Mouse (Mus musculus): ENCODE results near the gene Cox17. TPM values are rescaled to one million over a fixed set of nuclear protein-coding genes. Genes with fewer than 3 reads are reported as not detected.
A peak's percentile ranks its signal among the peaks of the same experiment; 100 is the strongest.

Cox17 gene
- polyA plus RNA-seq, 1 experiment from 2014 or later, result 337 TPM

DNA sequence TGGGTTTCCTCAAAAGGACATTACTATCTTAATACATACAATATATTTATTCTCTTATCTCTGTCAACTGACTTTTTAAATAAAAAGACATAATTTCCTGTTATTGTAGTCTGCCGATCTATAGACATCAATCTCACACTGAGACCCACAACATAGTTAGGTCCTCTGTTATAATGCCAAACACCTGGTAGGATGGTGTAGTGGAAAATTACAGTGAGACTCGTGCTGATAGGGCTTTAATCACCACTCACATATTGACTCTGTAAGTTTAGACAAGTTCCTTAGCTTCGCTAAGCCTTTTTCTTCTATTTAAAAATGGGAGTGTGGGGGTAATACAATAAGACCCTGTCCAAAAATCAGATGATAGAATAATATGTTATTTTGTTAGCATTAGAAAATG lies 13.1 kb downstream of the Cox17 start:
- Histone ChIP-seq H3K4me2 (ENCODE audit: low read length) (no peak overlapping the region), H3K4me1 (ENCODE audit: control insufficient read depth in 2 of 2, insufficient read depth in 2 of 2, low read length in 2 of 2) (peaks cover 23 to 39% of the 10 kb centered on the region in 2 experiments), H3K9me3 (ENCODE audit: control insufficient read depth, low read length) (no peaks in the 10 kb centered on the region), H3K4me3 (ENCODE audit: control insufficient read depth in 1 of 2, insufficient read depth in 1 of 2, low read depth in 1 of 2, low read length in 2 of 2) (no peak overlapping the region), H3K27ac (replicated peaks in 1 of 2; ENCODE audit: control insufficient read depth in 1 of 2, insufficient read depth in 1 of 2, low read depth in 2 of 2, low read length in 2 of 2) (no peak overlapping the region; a peak in 1 of 4 replicates), H3K9ac (ENCODE audit: low read length) (no peak overlapping the region), H3K27me3 (ENCODE audit: control insufficient read depth, insufficient read depth, low read length) (no peaks in the 10 kb centered on the region), H3K36me3 (ENCODE audit: control insufficient read depth, insufficient read depth, low read length) (peaks cover 8% of the 10 kb centered on the region)
- WGBS, result 49% methylated on average over 3 of the region's 3 CpGs
- ATAC-seq (ENCODE audit: insufficient number of reproducible peaks, insufficient read depth, low FRiP score, low read depth), result no peak

GRCm38 (mm10) chr16:38360317-38360716 lies 13.5 kb downstream of the Cox17 start:
- Histone ChIP-seq H3K4me1 (ENCODE audit: control insufficient read depth in 2 of 2, insufficient read depth in 2 of 2, low read length in 2 of 2) (peaks cover 23 to 39% of the 10 kb centered on the region in 2 experiments), H3K9ac (ENCODE audit: low read length) (no peak overlapping the region), H3K27ac (replicated peaks in 1 of 2; ENCODE audit: control insufficient read depth in 1 of 2, insufficient read depth in 1 of 2, low read depth in 2 of 2, low read length in 2 of 2) (peak overlapping the region; percentile 12 to 99; a peak in 3 of 4 replicates), H3K4me3 (ENCODE audit: control insufficient read depth in 1 of 2, insufficient read depth in 1 of 2, low read depth in 1 of 2, low read length in 2 of 2) (no peak overlapping the region), H3K36me3 (ENCODE audit: control insufficient read depth, insufficient read depth, low read length) (peaks cover 12% of the 10 kb centered on the region), H3K4me2 (ENCODE audit: low read length) (no peak overlapping the region), H3K9me3 (ENCODE audit: control insufficient read depth, low read length) (no peaks in the 10 kb centered on the region), H3K27me3 (ENCODE audit: control insufficient read depth, insufficient read depth, low read length) (no peaks in the 10 kb centered on the region)
- WGBS, result 15% methylated on average over 2 of the region's 2 CpGs
- ATAC-seq (ENCODE audit: insufficient number of reproducible peaks, insufficient read depth, low FRiP score, low read depth), result no peak

DNA sequence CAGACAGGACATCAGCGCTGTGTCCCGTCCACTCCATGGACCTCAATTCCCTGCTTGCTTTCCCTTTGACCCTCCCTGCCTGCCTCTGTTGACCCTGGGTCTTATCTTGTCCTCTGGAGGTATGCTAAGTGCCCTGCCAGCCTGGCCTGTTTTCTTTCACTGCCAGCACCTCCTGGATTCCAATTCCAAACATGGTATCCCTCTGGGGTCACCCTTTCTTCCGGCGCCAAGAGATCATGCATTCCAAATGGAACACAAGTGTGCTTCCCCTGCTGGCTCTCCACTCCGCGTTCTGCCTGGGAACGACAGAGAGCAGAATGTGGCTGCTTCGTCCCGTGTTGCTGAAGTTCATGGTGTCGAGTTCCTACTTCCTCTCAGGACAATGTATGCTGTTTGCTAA lies 15.1 kb downstream of the Cox17 start, which contains the start of gene Popdc2:
Popdc2 (plus strand) TSS at position 277 of the 400 bp plus-strand sequence.
- 5% methylated on average over 10 of the region's 10 CpGs for WGBS
- Histone ChIP-seq H3K36me3 (ENCODE audit: control insufficient read depth, insufficient read depth, low read length) (peaks cover 15% of the 10 kb centered on the region), H3K9ac (ENCODE audit: low read length) (peak within 1 kb of the TSS; percentile 98), H3K9me3 (ENCODE audit: control insufficient read depth, low read length) (no peaks in the 10 kb centered on the region), H3K4me3 (ENCODE audit: control insufficient read depth in 1 of 2, insufficient read depth in 1 of 2, low read depth in 1 of 2, low read length in 2 of 2) (peak within 1 kb of the TSS; percentile 73 to 93), H3K27ac (replicated peaks in 1 of 2; ENCODE audit: control insufficient read depth in 1 of 2, insufficient read depth in 1 of 2, low read depth in 2 of 2, low read length in 2 of 2) (peak within 1 kb of the TSS; percentile 99 to 100), H3K27me3 (ENCODE audit: control insufficient read depth, insufficient read depth, low read length) (no peaks in the 10 kb centered on the region), H3K4me2 (ENCODE audit: low read length) (peak within 1 kb of the TSS; percentile 80), H3K4me1 (ENCODE audit: control insufficient read depth in 2 of 2, insufficient read depth in 2 of 2, low read length in 2 of 2) (peaks cover 21 to 39% of the 10 kb centered on the region in 2 experiments)
- ATAC-seq (ENCODE audit: insufficient number of reproducible peaks, insufficient read depth, low FRiP score, low read depth), result peak; percentile 85

DNA sequence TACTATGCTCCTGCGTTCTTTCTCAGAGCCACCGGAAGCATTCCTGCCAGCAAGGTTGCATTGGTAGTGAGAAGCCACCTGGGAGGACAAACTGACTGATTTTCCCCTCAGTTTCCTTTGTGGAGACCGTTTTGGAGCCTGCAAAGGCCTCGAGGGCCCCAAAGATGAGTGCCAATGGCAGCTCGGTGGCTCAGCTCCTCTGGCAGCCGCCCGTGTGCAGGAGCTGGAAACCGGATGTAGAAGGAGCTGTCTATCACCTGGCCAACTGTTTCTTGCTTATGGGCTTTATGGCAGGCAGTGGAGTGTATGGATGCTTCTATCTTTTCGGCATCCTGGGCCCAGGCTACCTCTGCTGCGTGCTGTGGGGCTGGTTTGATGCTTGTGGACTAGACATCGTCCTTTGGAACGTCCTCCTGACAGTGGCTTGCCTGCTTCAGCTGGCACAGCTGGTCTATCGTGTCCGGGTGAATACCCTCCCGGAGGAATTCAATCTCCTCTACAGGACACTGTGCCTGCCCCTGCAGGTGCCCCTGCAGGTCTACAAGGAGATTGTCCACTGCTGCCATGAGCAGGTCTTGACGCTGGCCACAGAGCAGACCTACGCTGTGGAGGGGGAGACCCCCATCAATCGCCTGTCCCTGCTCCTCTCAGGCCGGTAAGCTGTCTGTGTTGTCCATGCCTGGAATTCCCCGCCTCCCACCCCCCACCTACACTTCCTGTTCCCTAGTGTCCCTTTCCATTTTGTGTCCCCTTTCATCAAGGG lies 15.9 kb downstream of the Cox17 start:
- Histone ChIP-seq H3K27ac (replicated peaks in 1 of 2; ENCODE audit: control insufficient read depth in 1 of 2, insufficient read depth in 1 of 2, low read depth in 2 of 2, low read length in 2 of 2) (peak overlapping the region; percentile 99 to 100), H3K36me3 (ENCODE audit: control insufficient read depth, insufficient read depth, low read length) (peaks cover 15% of the 10 kb centered on the region), H3K4me2 (ENCODE audit: low read length) (peak overlapping the region; percentile 80), H3K4me3 (ENCODE audit: control insufficient read depth in 1 of 2, insufficient read depth in 1 of 2, low read depth in 1 of 2, low read length in 2 of 2) (peak overlapping the region; percentile 73 to 93), H3K27me3 (ENCODE audit: control insufficient read depth, insufficient read depth, low read length) (no peaks in the 10 kb centered on the region), H3K9me3 (ENCODE audit: control insufficient read depth, low read length) (no peaks in the 10 kb centered on the region), H3K4me1 (ENCODE audit: control insufficient read depth in 2 of 2, insufficient read depth in 2 of 2, low read length in 2 of 2) (peaks cover 21 to 39% of the 10 kb centered on the region in 2 experiments), H3K9ac (ENCODE audit: low read length) (peak overlapping the region; percentile 98)
- ATAC-seq (ENCODE audit: insufficient number of reproducible peaks, insufficient read depth, low FRiP score, low read depth), result 0 out of 2 replicates have a peak, but pooled peaks have one; percentile 32
- 14% methylated on average over 20 of the region's 20 CpGs for WGBS

DNA sequence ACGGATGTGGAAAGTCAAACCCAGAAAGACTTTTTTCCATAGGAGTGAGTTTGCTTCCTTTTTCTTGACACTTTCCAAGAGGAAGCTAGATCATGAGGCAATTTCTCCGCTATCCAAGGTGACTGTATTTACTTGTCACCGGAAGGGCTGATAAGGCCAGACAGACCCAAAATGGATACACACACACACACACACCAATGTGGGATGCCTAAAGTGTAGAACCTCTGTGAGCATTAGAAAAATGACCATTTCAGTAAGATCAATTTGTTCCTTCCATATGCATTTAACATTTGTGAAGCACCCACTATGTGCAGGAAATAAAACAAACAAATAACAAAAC lies 16.4 kb downstream of the Cox17 start:
- Histone ChIP-seq H3K27ac (replicated peaks in 1 of 2; ENCODE audit: control insufficient read depth in 1 of 2, insufficient read depth in 1 of 2, low read depth in 2 of 2, low read length in 2 of 2) (peak overlapping the region; percentile 99 to 100), H3K9me3 (ENCODE audit: control insufficient read depth, low read length) (no peaks in the 10 kb centered on the region), H3K9ac (ENCODE audit: low read length) (peak overlapping the region; percentile 98), H3K4me2 (ENCODE audit: low read length) (peak overlapping the region; percentile 80), H3K4me1 (ENCODE audit: control insufficient read depth in 2 of 2, insufficient read depth in 2 of 2, low read length in 2 of 2) (peaks cover 21 to 40% of the 10 kb centered on the region in 2 experiments), H3K36me3 (ENCODE audit: control insufficient read depth, insufficient read depth, low read length) (peaks cover 15% of the 10 kb centered on the region), H3K27me3 (ENCODE audit: control insufficient read depth, insufficient read depth, low read length) (no peaks in the 10 kb centered on the region), H3K4me3 (ENCODE audit: control insufficient read depth in 1 of 2, insufficient read depth in 1 of 2, low read depth in 1 of 2, low read length in 2 of 2) (peak overlapping the region; percentile 73 to 93)
- no peak for ATAC-seq (ENCODE audit: insufficient number of reproducible peaks, insufficient read depth, low FRiP score, low read depth)
- 4% methylated on average over 3 of the region's 3 CpGs for WGBS

DNA sequence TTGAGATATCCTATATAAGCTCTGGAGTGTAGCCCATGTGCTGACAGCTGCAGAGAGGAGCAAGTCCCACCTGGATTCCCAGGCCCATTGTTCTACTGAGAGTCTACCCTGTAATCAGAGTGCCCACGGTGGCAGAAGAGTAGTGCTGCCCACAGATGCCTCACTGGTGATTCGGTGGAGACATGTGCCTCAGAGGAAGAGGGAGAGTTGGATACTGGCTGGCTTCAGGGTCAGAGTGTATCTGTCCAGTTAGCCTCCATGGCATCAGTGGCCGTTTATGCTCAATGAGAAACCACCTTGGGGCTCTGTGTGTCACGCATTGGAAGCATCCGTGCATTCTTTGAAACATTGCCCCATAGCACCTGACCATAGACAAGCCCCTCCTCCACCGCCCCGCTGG lies 16.9 kb downstream of the Cox17 start:
- Histone ChIP-seq H3K27me3 (ENCODE audit: control insufficient read depth, insufficient read depth, low read length) (no peaks in the 10 kb centered on the region), H3K4me3 (ENCODE audit: control insufficient read depth in 1 of 2, insufficient read depth in 1 of 2, low read depth in 1 of 2, low read length in 2 of 2) (peak overlapping the region; percentile 73 to 93), H3K36me3 (ENCODE audit: control insufficient read depth, insufficient read depth, low read length) (peaks cover 20% of the 10 kb centered on the region), H3K4me1 (ENCODE audit: control insufficient read depth in 2 of 2, insufficient read depth in 2 of 2, low read length in 2 of 2) (peaks cover 23 to 44% of the 10 kb centered on the region in 2 experiments), H3K9ac (ENCODE audit: low read length) (peak overlapping the region; percentile 98), H3K4me2 (ENCODE audit: low read length) (peak overlapping the region; percentile 80), H3K27ac (replicated peaks in 1 of 2; ENCODE audit: control insufficient read depth in 1 of 2, insufficient read depth in 1 of 2, low read depth in 2 of 2, low read length in 2 of 2) (peak overlapping the region; percentile 99 to 100), H3K9me3 (ENCODE audit: control insufficient read depth, low read length) (no peaks in the 10 kb centered on the region)
- WGBS, result 24% methylated on average over 7 of the region's 7 CpGs
- no peak for ATAC-seq (ENCODE audit: insufficient number of reproducible peaks, insufficient read depth, low FRiP score, low read depth)

DNA sequence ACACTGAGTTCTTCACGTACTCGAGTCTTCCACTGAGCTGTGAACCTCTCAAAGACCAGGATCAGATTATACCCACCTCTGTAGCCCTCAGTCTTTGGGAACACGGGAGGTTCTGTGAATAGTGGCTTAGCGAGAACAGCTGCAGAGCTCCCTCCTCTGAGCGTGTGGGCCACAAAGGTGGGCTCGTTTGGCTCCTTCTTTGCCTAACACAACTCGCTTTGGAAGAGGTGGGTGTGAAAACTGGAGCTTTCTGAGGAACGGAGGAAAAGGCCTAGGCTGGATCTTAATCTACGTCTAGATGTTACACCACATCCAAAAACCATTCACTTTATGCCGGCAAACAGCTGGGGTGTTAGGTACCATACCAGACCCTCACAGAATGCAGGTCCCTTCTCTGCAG lies 18.6 kb downstream of the Cox17 start:
- H3K4me1 ChIP-seq (ENCODE audit: control insufficient read depth in 2 of 2, insufficient read depth in 2 of 2, low read length in 2 of 2), result peaks cover 28 to 47% of the 10 kb centered on the region in 2 experiments
- peak overlapping the region; percentile 98 for H3K9ac ChIP-seq (ENCODE audit: low read length)
- no peaks in the 10 kb centered on the region for H3K9me3 ChIP-seq (ENCODE audit: control insufficient read depth, low read length)
- 31% methylated on average over 10 of the region's 10 CpGs for WGBS
- ATAC-seq (ENCODE audit: insufficient number of reproducible peaks, insufficient read depth, low FRiP score, low read depth), result no peak
- H3K36me3 ChIP-seq (ENCODE audit: control insufficient read depth, insufficient read depth, low read length), result peaks cover 37% of the 10 kb centered on the region
- peak overlapping the region; percentile 80 for H3K4me2 ChIP-seq (ENCODE audit: low read length)
- H3K4me3 ChIP-seq (ENCODE audit: control insufficient read depth in 1 of 2, insufficient read depth in 1 of 2, low read depth in 1 of 2, low read length in 2 of 2), result peak overlapping the region; percentile 73 to 93
- H3K27ac ChIP-seq (replicated peaks in 1 of 2; ENCODE audit: control insufficient read depth in 1 of 2, insufficient read depth in 1 of 2, low read depth in 2 of 2, low read length in 2 of 2), result peak overlapping the region; percentile 99 to 100
- H3K27me3 ChIP-seq (ENCODE audit: control insufficient read depth, insufficient read depth, low read length), result no peaks in the 10 kb centered on the region
